Mouse (Mus musculus) forebrain, embryonic 16.5 days (tissue): ENCODE data around the gene Jmjd8. TPM values are rescaled to one million over a fixed set of nuclear protein-coding genes. Genes with fewer than 3 reads are reported as not detected.
A peak's percentile ranks its signal among the peaks of the same experiment; 100 is the strongest.

ENCODE experiments used
- ATAC-seq: fragments of 200-750 bp; cut with Nextera tagmentation; 2 replicates; pipeline ENCODE4 v1.8.0; 2017; ENCODE audit warnings: mild to moderate bottlenecking, moderate library complexity
- H3K27ac ChIP-seq: fragments of 300-500 bp; sonication (generic); 2 replicates; pipeline ENCODE4 v1.5.1; 2014; ENCODE audit warnings: low read length, control low read depth
- H3K27me3 ChIP-seq: fragments of 300-500 bp; sonication (generic); replicated peaks from 2 replicates; pipeline ENCODE4 v1.6.1; 2014; ENCODE audit warnings: low read length; ENCODE audit not compliant: control insufficient read depth, insufficient read depth
- H3K36me3 ChIP-seq: fragments of 300-500 bp; sonication (generic); 2 replicates; pipeline ENCODE4 v1.6.1; 2014; ENCODE audit not compliant: control insufficient read depth, insufficient read depth
- H3K4me1 ChIP-seq: fragments of 300-500 bp; sonication (generic); replicated peaks from 2 replicates; pipeline ENCODE4 v1.6.1; 2014; ENCODE audit warnings: low read length; ENCODE audit not compliant: control insufficient read depth, insufficient read depth
- H3K4me2 ChIP-seq: fragments of 300-500 bp; sonication (generic); 2 replicates; pipeline ENCODE4 v1.6.1; 2014; ENCODE audit warnings: mild to moderate bottlenecking, low read length, control low read depth
- H3K4me3 ChIP-seq: fragments of 300-500 bp; sonication (generic); replicated peaks from 2 replicates; pipeline ENCODE4 v1.5.1; 2014; ENCODE audit warnings: mild to moderate bottlenecking, low read length, control low read depth
- H3K9ac ChIP-seq: fragments of 300-500 bp; sonication (generic); replicated peaks from 2 replicates; pipeline ENCODE4 v1.6.1; 2014; ENCODE audit warnings: low read depth, low read length, control low read depth
- H3K9me3 ChIP-seq: fragments of 300-500 bp; sonication (generic); 2 replicates; pipeline ENCODE4 v1.6.1; 2016; ENCODE audit warnings: low read length; ENCODE audit not compliant: control insufficient read depth
- WGBS: fragments of 180-500 bp; shearing (Covaris S2); extraction: QIAGEN DNeasy Blood & Tissue Kit; methylation state at CpG from one replicate; pipeline ENCODE4 v1.1.7; 2014; 5-methylcytosine and 5-hydroxymethylcytosine counted together
- polyA plus RNA-seq: library from polyadenylated mRNA; unstranded; fragments of >200 nt; fragmentation: Nextera tagmentation; extraction: Ambion mirVana; gene quantifications from 2 replicates; pipeline ENCODE4 v1.2.1, GENCODE M21; 2015

Jmjd8 gene
- polyA plus RNA-seq, 1 experiment from 2014 or later = 73.9 TPM

- no peaks in the 10 kb centered on the region for H3K27me3 ChIP-seq
- no peak for ATAC-seq
- H3K4me2 ChIP-seq = peak overlapping the region; percentile 88
- 87% methylated on average over 12 of the region's 12 CpGs for WGBS
- H3K27ac ChIP-seq = no peak overlapping the region
- H3K9me3 ChIP-seq = no peaks in the 10 kb centered on the region
- H3K9ac ChIP-seq = peak overlapping the region; percentile 84; the same call in 1 of the 2 replicates
- H3K4me1 ChIP-seq = peaks cover 71% of the 10 kb centered on the region
- peaks cover 23% of the 10 kb centered on the region for H3K36me3 ChIP-seq
- no peak overlapping the region; the same call in 1 of the 2 replicates for H3K4me3 ChIP-seq
Measured at GRCm38 (mm10) chr17:25834595-25835222, 6.0 kb downstream of the Jmjd8 start.

- no peak overlapping the region for H3K27ac ChIP-seq
- no peak overlapping the region for H3K4me3 ChIP-seq
- H3K4me1 ChIP-seq = peaks cover 65% of the 10 kb centered on the region
- H3K27me3 ChIP-seq = no peaks in the 10 kb centered on the region
- H3K9me3 ChIP-seq = no peaks in the 10 kb centered on the region
- ATAC-seq = no peak
- no peak overlapping the region for H3K4me2 ChIP-seq
- H3K36me3 ChIP-seq = peaks cover 22% of the 10 kb centered on the region
- H3K9ac ChIP-seq = no peak overlapping the region
- WGBS = 95% methylated on average over 7 of the region's 7 CpGs
Measured at GRCm38 (mm10) chr17:25835301-25835700, 6.6 kb downstream of the Jmjd8 start.

DNA sequence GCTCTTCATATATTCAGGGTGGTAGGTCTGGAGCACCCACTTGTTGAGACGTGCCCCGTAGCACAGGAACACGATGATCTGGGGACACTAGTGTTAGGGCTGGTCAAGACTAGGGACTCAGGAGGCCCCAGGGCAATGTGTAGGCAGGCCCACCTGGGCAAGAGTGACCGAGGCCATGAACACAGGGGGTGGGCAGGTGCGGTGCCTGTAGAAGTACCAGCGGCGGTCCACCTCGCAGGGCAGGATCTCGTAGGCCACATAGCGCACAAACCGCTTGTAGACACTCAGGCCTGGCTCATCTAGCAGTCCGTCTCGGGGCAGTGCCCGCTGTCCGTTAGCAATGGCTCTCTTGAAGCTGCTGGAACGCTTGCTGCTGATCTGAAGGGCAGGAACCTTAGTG, 7.1 kb downstream of the Jmjd8 start:
- Histone ChIP-seq H3K36me3 (peaks cover 23% of the 10 kb centered on the region), H3K4me2 (no peak overlapping the region), H3K27ac (no peak overlapping the region), H3K9me3 (no peaks in the 10 kb centered on the region), H3K4me3 (no peak overlapping the region), H3K9ac (no peak overlapping the region), H3K4me1 (peaks cover 61% of the 10 kb centered on the region), H3K27me3 (no peaks in the 10 kb centered on the region)
- 91% methylated on average over 16 of the region's 16 CpGs for WGBS
- ATAC-seq = no peak

GRCm38 (mm10) chr17:25836397-25837075, 7.9 kb downstream of the Jmjd8 start:
- H3K27ac ChIP-seq = peak overlapping the region; percentile 67
- WGBS = 21% methylated on average over 23 of the region's 23 CpGs
- H3K36me3 ChIP-seq = peaks cover 22% of the 10 kb centered on the region
- peak overlapping the region; percentile 54 for H3K4me3 ChIP-seq
- no peaks in the 10 kb centered on the region for H3K9me3 ChIP-seq
- peak overlapping the region; percentile 54 for H3K4me2 ChIP-seq
- peak overlapping the region; percentile 80 for H3K9ac ChIP-seq
- H3K27me3 ChIP-seq = no peaks in the 10 kb centered on the region
- ATAC-seq = no peak
- peaks cover 54% of the 10 kb centered on the region for H3K4me1 ChIP-seq

GRCm38 (mm10) chr17:25837076-25837410, 8.4 kb downstream of the Jmjd8 start, which contains the start of gene Rhbdl1:
Gene Rhbdl1, minus strand, starts transcription at chr17:25837295.
- H3K4me3 ChIP-seq = peak within 1 kb of the TSS; percentile 54
- H3K27ac ChIP-seq = peak within 1 kb of the TSS; percentile 67
- no peaks in the 10 kb centered on the region for H3K9me3 ChIP-seq
- H3K36me3 ChIP-seq = peaks cover 26% of the 10 kb centered on the region
- peak within 1 kb of the TSS; percentile 80 for H3K9ac ChIP-seq
- H3K4me2 ChIP-seq = peak within 1 kb of the TSS; percentile 54
- peak; percentile 43 for ATAC-seq
- WGBS = 0% methylated on average over 28 of the region's 29 CpGs
- H3K27me3 ChIP-seq = no peaks in the 10 kb centered on the region
- peaks cover 49% of the 10 kb centered on the region for H3K4me1 ChIP-seq

- WGBS = 15% methylated on average over 3 of the region's 3 CpGs
- ATAC-seq = no peak
- H3K4me3 ChIP-seq = no peak overlapping the region
- H3K4me1 ChIP-seq = peaks cover 47% of the 10 kb centered on the region
- peak overlapping the region; percentile 54 for H3K4me2 ChIP-seq
- no peaks in the 10 kb centered on the region for H3K9me3 ChIP-seq
- peaks cover 26% of the 10 kb centered on the region for H3K36me3 ChIP-seq
- 0 out of 2 replicates have a peak overlapping the region, but pooled peaks have one; percentile 30 for H3K9ac ChIP-seq
- H3K27me3 ChIP-seq = no peaks in the 10 kb centered on the region
- peak overlapping the region; percentile 67 for H3K27ac ChIP-seq
Measured at GRCm38 (mm10) chr17:25837533-25837932, 8.9 kb downstream of the Jmjd8 start.

DNA sequence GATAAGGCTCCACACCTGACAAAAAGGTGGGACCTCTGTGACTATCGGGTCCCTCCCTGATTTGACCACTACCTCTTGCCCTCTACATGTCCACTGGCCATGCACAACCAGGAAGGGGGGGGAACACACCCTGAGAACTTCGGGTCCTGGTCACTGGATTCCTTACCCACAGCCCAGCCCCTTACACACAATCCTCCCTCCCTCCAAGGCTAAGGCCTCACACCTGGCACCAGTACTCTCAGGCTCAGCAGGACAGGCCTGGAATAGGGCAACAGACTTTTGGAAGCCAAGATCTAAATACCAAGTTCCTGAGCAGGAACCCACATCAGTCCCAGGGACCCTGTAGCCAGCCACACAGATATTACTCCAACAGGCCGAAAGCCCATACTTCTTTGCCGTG, 10.2 kb downstream of the Jmjd8 start:
- WGBS = 89% methylated on average over 4 of the region's 4 CpGs
- no peak for ATAC-seq
- Histone ChIP-seq H3K27ac (no peak overlapping the region), H3K4me1 (peaks cover 52% of the 10 kb centered on the region), H3K9ac (no peak overlapping the region), H3K9me3 (no peaks in the 10 kb centered on the region), H3K4me3 (no peak overlapping the region), H3K27me3 (no peaks in the 10 kb centered on the region), H3K4me2 (no peak overlapping the region), H3K36me3 (peaks cover 26% of the 10 kb centered on the region)

DNA sequence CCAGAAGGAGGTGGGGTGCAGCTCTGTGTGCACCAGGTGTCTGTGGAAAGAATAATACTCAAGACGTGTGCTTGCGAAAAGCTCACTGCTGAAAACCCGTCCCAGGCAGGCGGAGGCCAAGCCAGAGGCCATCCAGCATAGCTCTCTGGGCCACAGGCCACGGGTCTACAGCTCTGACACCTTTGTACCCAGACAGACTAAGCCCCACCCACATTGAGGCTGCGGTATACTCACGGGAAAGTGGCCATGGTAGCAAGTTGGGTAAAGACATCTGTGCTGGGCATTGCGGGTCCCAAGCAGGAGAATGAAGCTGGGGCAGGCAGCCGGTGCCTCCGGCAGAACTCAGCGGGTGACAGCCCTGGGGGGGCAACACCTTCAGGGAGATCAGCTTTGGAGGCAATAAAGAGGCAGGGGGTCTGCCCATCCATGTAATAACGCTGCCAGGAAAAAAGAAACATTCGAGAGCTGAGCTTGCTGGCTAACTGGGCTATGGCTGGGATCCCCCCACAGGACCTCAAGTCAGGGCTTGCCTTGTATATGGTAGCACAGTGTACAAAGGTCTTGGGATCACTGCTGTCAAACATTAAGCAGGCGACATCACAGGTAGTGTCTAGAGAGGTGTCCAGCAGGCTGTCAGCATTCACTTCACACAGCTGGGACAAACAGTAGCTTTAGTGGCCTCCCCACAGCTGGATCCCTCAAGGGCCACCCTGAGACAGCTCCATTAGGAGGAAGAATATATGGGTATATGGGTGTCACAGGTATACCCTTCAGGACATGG, 11.0 kb downstream of the Jmjd8 start:
- no peaks in the 10 kb centered on the region for H3K9me3 ChIP-seq
- no peak overlapping the region for H3K4me2 ChIP-seq
- no peak overlapping the region for H3K4me3 ChIP-seq
- ATAC-seq = no peak
- WGBS = 90% methylated on average over 14 of the region's 14 CpGs
- peaks cover 26% of the 10 kb centered on the region for H3K36me3 ChIP-seq
- no peak overlapping the region for H3K27ac ChIP-seq
- H3K9ac ChIP-seq = no peak overlapping the region
- H3K4me1 ChIP-seq = peaks cover 46% of the 10 kb centered on the region
- H3K27me3 ChIP-seq = no peaks in the 10 kb centered on the region

DNA sequence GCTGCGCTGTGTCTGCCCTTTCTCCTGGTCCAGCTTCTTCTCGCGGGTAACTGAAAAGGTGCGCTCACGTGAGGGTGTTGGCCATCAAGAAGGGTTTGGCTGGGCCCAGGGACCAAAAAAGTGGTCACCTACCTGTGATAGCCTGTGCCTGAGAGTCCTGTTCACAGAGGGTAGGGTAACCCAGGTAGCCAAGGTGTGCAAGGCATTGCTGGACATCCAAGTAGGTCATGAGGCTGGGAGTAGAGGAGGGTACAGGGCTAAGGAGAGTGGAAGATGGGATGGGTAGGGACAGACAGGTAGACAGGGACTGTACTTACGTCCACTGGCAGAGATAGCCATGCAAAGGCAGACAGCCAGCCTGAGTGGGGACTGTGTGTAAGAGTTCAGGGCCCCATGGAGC, 11.9 kb downstream of the Jmjd8 start:
- Histone ChIP-seq H3K4me3 (no peak overlapping the region), H3K36me3 (peaks cover 26% of the 10 kb centered on the region), H3K9me3 (no peaks in the 10 kb centered on the region), H3K27me3 (no peaks in the 10 kb centered on the region), H3K4me2 (no peak overlapping the region), H3K9ac (no peak overlapping the region), H3K4me1 (peaks cover 41% of the 10 kb centered on the region), H3K27ac (no peak overlapping the region)
- no peak for ATAC-seq
- 91% methylated on average over 6 of the region's 6 CpGs for WGBS
